Mouse (Mus musculus): ENCODE measurements around the gene Accs. TPM values are rescaled to one million over a fixed set of nuclear protein-coding genes. Genes with fewer than 3 reads are reported as not detected.

The Accs gene
- total and polyA plus RNA-seq, 3 experiments, result 5.7 to 6.7 (median 6.2) TPM

DNA sequence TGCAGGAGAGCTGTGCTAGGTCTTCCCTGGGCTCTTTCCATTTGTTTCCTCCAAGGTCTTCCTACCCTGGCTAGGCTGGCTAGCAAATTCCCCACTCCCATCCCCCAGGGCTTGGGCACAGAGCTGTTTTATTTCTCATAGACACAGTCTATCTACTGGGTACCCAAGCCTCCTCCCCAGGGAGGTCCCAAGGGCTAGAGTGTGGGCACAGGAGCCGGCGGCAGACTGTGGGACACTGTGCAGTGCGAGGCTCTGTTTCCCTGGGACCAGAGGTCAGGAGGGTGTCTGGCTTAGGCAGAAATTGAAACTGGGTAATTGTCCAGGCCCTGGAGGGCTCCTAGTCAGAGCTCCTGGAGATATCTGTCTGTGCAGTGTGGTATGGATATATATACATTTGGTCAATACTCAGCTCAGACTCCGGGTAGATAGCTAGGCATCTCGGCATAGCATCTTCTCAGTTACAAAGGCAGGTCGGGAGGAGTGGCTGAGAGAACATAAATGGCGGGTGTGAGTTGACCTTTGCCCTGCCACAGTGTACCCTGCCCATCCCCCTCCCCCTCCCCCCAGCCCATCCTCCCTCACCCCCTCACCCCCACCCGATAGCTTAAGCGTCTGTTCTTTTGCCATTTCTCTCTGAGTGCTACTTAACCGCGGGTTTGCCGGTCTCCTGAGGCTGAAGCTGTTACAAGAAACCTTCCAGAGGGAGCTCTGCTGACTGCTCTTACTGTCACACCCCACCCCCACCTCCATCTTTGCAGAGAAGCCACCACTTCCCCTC is 23.9 kb upstream of the Accs start:
- no peaks in the 10 kb centered on the region for H3K36me3 ChIP-seq (replicated peaks in 1 of 2; ENCODE audit: control insufficient read depth in 1 of 2, insufficient read depth in 1 of 2, low read length in 1 of 2)
- H3K4me2 ChIP-seq (ENCODE audit: insufficient read depth, low read depth, poor library complexity, severe bottlenecking), result peak overlapping the region; percentile 18
- DNase-seq (ENCODE audit: extremely low read depth), result peak; percentile 66
- no peak for TF ChIP-seq POLR2A (IDR thresholded peaks at IDR 0.05; ENCODE audit: low read depth, low read length)
- TF ChIP-seq BHLHE40 (IDR thresholded peaks at IDR 0.05; ENCODE audit: low read depth, low read length), result 0 out of 2 replicates have a peak, but pooled peaks have one; percentile 26
- TF ChIP-seq CHD2 (IDR thresholded peaks at IDR 0.05; ENCODE audit: low read length), result peak; percentile 64; the same call in 1 of the 2 replicates
- no peak for TF ChIP-seq JUN (IDR thresholded peaks at IDR 0.05; ENCODE audit: insufficient read depth, low read depth, low read length)
- peak; percentile 37; the same call in 1 of the 2 replicates for TF ChIP-seq MAZ (IDR thresholded peaks at IDR 0.05; ENCODE audit: low read depth, low read length)
- TF ChIP-seq TBP (conservative IDR thresholded peaks at IDR 0.05; ENCODE audit: low read depth, low read length), result no peak
- no peak for TF ChIP-seq RAD21 (IDR thresholded peaks at IDR 0.05; ENCODE audit: low read depth, low read length)
- no peak for TF ChIP-seq GABPA (IDR thresholded peaks at IDR 0.05; ENCODE audit: insufficient replicate concordance, low read depth, low read length)
- 0 out of 2 replicates have a peak, but pooled peaks have one; percentile 23 for TF ChIP-seq IRF4 (IDR thresholded peaks at IDR 0.05; ENCODE audit: low read depth, low read length)
- no peak overlapping the region for H3K4me3 ChIP-seq (replicated peaks in 1 of 3; ENCODE audit: low read depth in 2 of 3, low read length in 2 of 3, poor library complexity in 1 of 3)
- dilution Hi-C loops (cut with MboI; ENCODE audit: extremely low pct_ligation_motif_present, extremely low pct_unique_long_range_greater_than_20kb, low sequenced_read_pairs), result no loop called here
- no peak overlapping the region for H3K27ac ChIP-seq (ENCODE audit: insufficient read depth, low read depth)
- H3K9ac ChIP-seq (ENCODE audit: insufficient read depth, low read depth), result no peak overlapping the region
- in situ Hi-C loops (cut with MboI; ENCODE audit: low pct_ligation_motif_present, low pct_unique_long_range_greater_than_20kb, low sequenced_read_pairs), result loop anchor here (25.0 kb wide), 1 partner anchor 414 kb away; no protein-coding TSS in a partner anchor
- H3K79me2 ChIP-seq (replicated peaks; ENCODE audit: control insufficient read depth, extremely low read depth, insufficient read depth, poor library complexity, severe bottlenecking), result no peaks in the 10 kb centered on the region
- H3K9me3 ChIP-seq (replicated peaks; ENCODE audit: low read length), result no peaks in the 10 kb centered on the region
- no peaks in the 10 kb centered on the region for H3K27me3 ChIP-seq (replicated peaks)
- peaks cover 21 to 22% of the 10 kb centered on the region in 2 experiments for H3K4me1 ChIP-seq (ENCODE audit: control insufficient read depth in 1 of 2, insufficient read depth in 2 of 2)

DNA sequence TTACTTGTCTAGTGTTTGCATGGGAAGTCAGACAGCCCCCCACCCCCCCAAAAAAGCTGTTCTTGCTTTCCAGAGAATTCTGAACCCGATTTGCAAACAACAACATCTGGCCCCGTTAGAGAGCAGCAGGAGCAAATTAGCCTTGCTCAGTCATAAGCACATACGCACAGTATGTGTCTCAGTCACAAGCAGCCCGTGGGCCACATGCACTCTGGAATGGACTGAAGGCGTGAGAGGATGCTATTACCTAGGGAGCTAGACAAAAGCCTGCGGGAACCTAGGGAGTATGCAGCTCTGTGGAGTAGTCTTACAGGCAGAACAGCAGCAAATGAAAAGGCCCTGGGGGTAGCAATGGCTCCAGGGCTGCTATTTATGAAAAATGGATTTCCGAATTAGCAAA is 22.5 kb upstream of the Accs start:
- no peak for DNase-seq (ENCODE audit: extremely low read depth)
- dilution Hi-C loops (cut with MboI; ENCODE audit: extremely low pct_ligation_motif_present, extremely low pct_unique_long_range_greater_than_20kb, low sequenced_read_pairs) (no loop called here), in situ Hi-C loops (cut with MboI; ENCODE audit: low pct_ligation_motif_present, low pct_unique_long_range_greater_than_20kb, low sequenced_read_pairs) (loop anchor here (25.0 kb wide), 1 partner anchor 415 kb away; no protein-coding TSS in a partner anchor)
- Histone ChIP-seq H3K4me1 (ENCODE audit: control insufficient read depth in 1 of 2, insufficient read depth in 2 of 2) (peaks cover 19 to 22% of the 10 kb centered on the region in 2 experiments), H3K4me3 (replicated peaks in 1 of 3; ENCODE audit: low read depth in 2 of 3, low read length in 2 of 3, poor library complexity in 1 of 3) (no peak overlapping the region), H3K27ac (ENCODE audit: insufficient read depth, low read depth) (no peak overlapping the region), H3K36me3 (replicated peaks in 1 of 2; ENCODE audit: control insufficient read depth in 1 of 2, insufficient read depth in 1 of 2, low read length in 1 of 2) (no peaks in the 10 kb centered on the region), H3K9ac (ENCODE audit: insufficient read depth, low read depth) (no peak overlapping the region), H3K9me3 (replicated peaks; ENCODE audit: low read length) (no peaks in the 10 kb centered on the region), H3K79me2 (replicated peaks; ENCODE audit: control insufficient read depth, extremely low read depth, insufficient read depth, poor library complexity, severe bottlenecking) (no peaks in the 10 kb centered on the region), H3K27me3 (replicated peaks) (peaks cover 3% of the 10 kb centered on the region), H3K4me2 (ENCODE audit: insufficient read depth, low read depth, poor library complexity, severe bottlenecking) (no peak overlapping the region)
- TF ChIP-seq CHD1 (IDR thresholded peaks at IDR 0.05; ENCODE audit: low read depth, low read length) (no peak), MAZ (IDR thresholded peaks at IDR 0.05; ENCODE audit: low read depth, low read length) (no peak), JUN (IDR thresholded peaks at IDR 0.05; ENCODE audit: insufficient read depth, low read depth, low read length) (no peak), USF1 (IDR thresholded peaks at IDR 0.05; ENCODE audit: low read depth, low read length) (no peak), UBTF (IDR thresholded peaks at IDR 0.05; ENCODE audit: low read depth, low read length) (no peak), ETS1 (conservative IDR thresholded peaks at IDR 0.05; ENCODE audit: low read depth, low read length) (no peak), HCFC1 (IDR thresholded peaks at IDR 0.05; ENCODE audit: low read depth, low read length) (no peak), ZC3H11A (IDR thresholded peaks at IDR 0.05; ENCODE audit: low read depth, low read length) (no peak), CTCF (conservative IDR thresholded peaks at IDR 0.05 in 1 of 2, IDR thresholded peaks at IDR 0.05 in 1 of 2; ENCODE audit: low read depth in 2 of 2, low read length in 2 of 2) (no peak), ZNF384 (IDR thresholded peaks at IDR 0.05; ENCODE audit: low read depth, low read length) (no peak), SIN3A (IDR thresholded peaks at IDR 0.05; ENCODE audit: low read length) (no peak), MEF2A (IDR thresholded peaks at IDR 0.05; ENCODE audit: borderline replicate concordance, low read depth, low read length) (no peak), ELF1 (IDR thresholded peaks at IDR 0.05; ENCODE audit: low read depth, low read length) (no peak), ZMIZ1 (IDR thresholded peaks at IDR 0.05; ENCODE audit: low read depth, low read length) (no peak), RCOR1 (conservative IDR thresholded peaks at IDR 0.05; ENCODE audit: low read depth, low read length) (no peak), CHD2 (IDR thresholded peaks at IDR 0.05; ENCODE audit: low read length) (no peak), EP300 (IDR thresholded peaks at IDR 0.05; ENCODE audit: low read length) (no peak)
